Mouse (Mus musculus) thymus, adult 2 months (tissue): Measurements from ENCODE around the gene Mecr. TPM values are rescaled to one million over a fixed set of nuclear protein-coding genes. Genes with fewer than 3 reads are reported as not detected.

ENCODE experiments used
- DNase-seq: peaks from one replicate; pipeline ENCODE4 v3.0.0; 2021
- H3K27ac ChIP-seq: fragments of 200-500 bp; 2 replicates; pipeline ENCODE4 v1.5.1; 2012; ENCODE audit warnings: low read length, control low read depth; ENCODE audit not compliant: control insufficient read depth, insufficient read depth
- H3K27me3 ChIP-seq: fragments of 200-500 bp; 2 replicates; pipeline ENCODE4 v1.6.1; 2012; ENCODE audit warnings: mild to moderate bottlenecking, low read length, moderate library complexity, mixed read lengths; ENCODE audit not compliant: control insufficient read depth, insufficient read depth
- H3K36me3 ChIP-seq: fragments of 200-500 bp; 2 replicates; pipeline ENCODE4 v1.6.1; 2012; ENCODE audit warnings: mild to moderate bottlenecking, low read length, moderate library complexity; ENCODE audit not compliant: control insufficient read depth, insufficient read depth
- H3K4me1 ChIP-seq: fragments of 200-500 bp; replicated peaks from 2 replicates; pipeline ENCODE4 v1.6.1; 2012; ENCODE audit warnings: low read length; ENCODE audit not compliant: control insufficient read depth, insufficient read depth
- H3K4me3 ChIP-seq: fragments of 200-500 bp; 2 replicates; pipeline ENCODE4 v1.5.1; 2012; ENCODE audit warnings: mild to moderate bottlenecking, low read length, control low read depth, moderate library complexity; ENCODE audit not compliant: control insufficient read depth, insufficient read depth
- CTCF ChIP-seq: fragments of 200-500 bp; IDR thresholded peaks from 2 replicates; pipeline ENCODE4 v1.5.1; 2012; ENCODE audit warnings: mild to moderate bottlenecking, control low read depth, low read length, moderate library complexity, borderline replicate concordance; ENCODE audit not compliant: control insufficient read depth, poor library complexity, insufficient read depth; ENCODE audit errors: extremely low read depth
- POLR2A ChIP-seq: fragments of 200-500 bp; IDR thresholded peaks from 2 replicates; pipeline ENCODE4 v1.6.1; 2012; ENCODE audit warnings: mild to moderate bottlenecking, low read length, control low read depth, moderate library complexity; ENCODE audit not compliant: control insufficient read depth, poor library complexity, insufficient read depth; ENCODE audit errors: extremely low read depth
- WGBS: fragments of 180-500 bp; shearing (Covaris S2); methylation state at CpG from one replicate; pipeline ENCODE4 v1.1.7; 2018; 5-methylcytosine and 5-hydroxymethylcytosine counted together
- polyA plus RNA-seq: library from polyadenylated mRNA; depleted of rRNA; stranded (reverse); fragments of >200 nt; gene quantifications from 2 replicates; pipeline ENCODE4 v1.2.3, GENCODE M21; 2012

Mecr gene
- polyA plus RNA-seq, 1 experiment, result 26.4 TPM

DNA sequence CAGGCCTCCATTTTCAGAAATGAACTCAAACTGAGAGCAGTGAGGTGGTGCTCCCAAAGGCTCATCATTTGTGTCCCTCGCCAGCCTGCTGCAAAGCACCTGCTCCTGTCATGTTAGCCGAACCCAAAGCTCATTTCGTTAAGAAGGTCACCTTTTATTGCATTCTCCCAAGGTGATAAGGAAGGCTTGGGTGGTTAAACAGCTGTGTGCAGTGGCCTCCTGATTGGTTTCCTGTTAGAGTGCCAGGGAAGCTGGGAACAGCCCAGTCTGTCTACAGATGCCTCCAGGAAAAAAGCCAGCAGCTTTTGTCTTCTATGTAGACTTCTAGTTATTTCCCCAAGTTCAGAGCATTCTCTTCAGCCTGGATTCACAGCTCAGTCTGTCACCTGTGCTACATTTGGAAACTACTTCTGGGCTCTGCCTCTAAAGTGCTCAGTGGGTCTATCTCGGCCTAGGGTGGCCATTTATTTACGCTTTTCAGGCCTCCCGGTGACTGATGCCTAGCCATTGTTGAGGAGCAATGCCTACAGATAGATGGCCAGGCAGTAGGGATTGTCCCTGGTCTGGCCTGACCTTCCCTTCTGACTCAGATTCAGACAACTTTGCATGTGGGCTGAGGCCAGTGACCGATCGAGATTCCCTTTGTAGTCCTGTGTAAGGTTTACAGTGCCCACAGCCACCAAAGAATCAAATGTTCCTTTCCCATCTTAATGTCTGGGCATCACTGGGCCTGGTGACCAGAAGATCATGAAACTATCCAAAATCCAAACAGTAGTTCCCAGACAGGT is 2.9 kb downstream of the Mecr start:
- Histone ChIP-seq H3K4me1 (peaks cover 5% of the 10 kb centered on the region; the same call in 1 of the 2 replicates), H3K27me3 (no peaks in the 10 kb centered on the region), H3K36me3 (no peaks in the 10 kb centered on the region), H3K27ac (no peak overlapping the region), H3K4me3 (no peak overlapping the region)
- TF ChIP-seq CTCF, result no peak
- no peak for TF ChIP-seq POLR2A
- WGBS, result 93% methylated on average over 8 of the region's 8 CpGs
- no peak for DNase-seq

DNA sequence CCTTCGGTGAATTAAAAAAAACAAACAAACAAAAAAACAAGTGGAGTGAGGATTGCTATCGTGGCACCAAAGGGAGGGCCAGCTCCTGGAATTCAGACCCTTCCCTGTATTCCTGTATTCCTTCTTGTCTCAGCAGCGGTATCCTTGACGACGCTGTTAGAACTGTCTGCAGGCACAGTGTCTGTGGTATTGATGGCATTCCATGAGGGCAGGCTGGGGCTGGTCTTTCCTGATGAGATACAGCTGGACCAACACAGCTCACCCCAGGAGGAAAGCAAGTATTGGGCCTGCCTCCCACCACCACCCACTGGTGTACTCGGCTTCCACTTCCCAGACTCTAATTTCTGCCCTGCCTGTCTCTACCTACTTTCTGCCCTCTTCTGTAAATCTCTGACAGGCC is 4.8 kb downstream of the Mecr start:
- no peak for DNase-seq
- Histone ChIP-seq H3K4me3 (no peak overlapping the region), H3K27me3 (no peaks in the 10 kb centered on the region), H3K36me3 (no peaks in the 10 kb centered on the region), H3K27ac (no peak overlapping the region), H3K4me1 (peaks cover under 1% of the 10 kb centered on the region; the same call in 1 of the 2 replicates)
- TF ChIP-seq CTCF (no peak), POLR2A (no peak)
- 96% methylated on average over 6 of the region's 6 CpGs for WGBS

DNA sequence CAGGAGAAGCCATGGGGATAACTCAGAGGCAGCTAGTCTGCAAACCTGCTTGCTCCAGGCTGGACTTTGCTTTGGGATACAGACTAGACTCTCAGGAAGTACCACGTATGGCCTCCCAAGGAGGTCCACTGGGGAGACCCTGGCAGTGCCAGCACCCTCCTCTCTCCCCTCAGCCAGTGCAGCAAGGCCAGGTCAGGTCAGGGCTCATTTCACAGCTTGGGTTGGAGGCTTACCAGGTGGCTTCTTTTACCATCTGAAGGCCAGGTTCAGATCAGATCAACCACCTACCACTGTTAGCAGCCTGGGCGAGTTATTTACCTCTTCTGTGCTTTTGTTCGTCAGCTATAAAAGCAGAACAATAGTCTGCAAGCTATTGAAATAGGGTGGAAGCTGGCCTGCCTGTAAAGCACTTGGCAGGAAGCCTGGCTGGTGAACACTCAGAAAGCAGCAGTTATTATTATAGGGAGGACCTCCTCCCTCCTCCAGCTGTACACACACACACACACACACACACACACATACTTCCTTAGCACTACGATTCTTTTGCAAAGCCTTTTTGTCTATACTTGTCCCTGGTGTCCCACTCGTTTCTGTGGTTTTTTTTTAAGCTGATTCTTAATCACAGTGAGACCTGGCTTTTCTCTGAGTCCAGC is 6.8 kb downstream of the Mecr start:
- no peaks in the 10 kb centered on the region for H3K36me3 ChIP-seq
- no peak overlapping the region for H3K27ac ChIP-seq
- no peaks in the 10 kb centered on the region for H3K4me1 ChIP-seq
- no peak for DNase-seq
- no peak for TF ChIP-seq CTCF
- TF ChIP-seq POLR2A, result no peak
- H3K4me3 ChIP-seq, result no peak overlapping the region
- H3K27me3 ChIP-seq, result no peaks in the 10 kb centered on the region
- 52% methylated on average over 5 of the region's 5 CpGs for WGBS

DNA sequence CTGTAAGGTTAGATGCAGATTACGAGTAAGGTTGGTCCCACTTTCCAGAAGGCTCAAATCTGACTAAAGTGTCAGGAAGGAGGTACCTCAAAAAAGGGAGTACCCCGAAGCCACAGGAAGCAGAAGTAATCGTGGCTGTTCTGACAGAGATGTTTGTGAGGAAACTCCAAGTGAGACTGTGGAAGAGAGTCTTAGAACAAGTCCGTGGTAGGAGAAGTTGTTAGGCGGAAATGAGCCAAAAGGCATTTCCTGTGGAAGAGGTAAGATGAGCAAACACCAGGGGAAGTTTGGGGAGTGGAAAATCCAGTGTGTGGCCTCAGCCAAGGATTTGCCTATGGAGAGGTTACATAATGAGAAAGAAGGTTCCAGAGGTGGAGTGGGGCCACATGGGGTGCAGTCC is 11.7 kb downstream of the Mecr start:
- DNase-seq, result no peak

DNA sequence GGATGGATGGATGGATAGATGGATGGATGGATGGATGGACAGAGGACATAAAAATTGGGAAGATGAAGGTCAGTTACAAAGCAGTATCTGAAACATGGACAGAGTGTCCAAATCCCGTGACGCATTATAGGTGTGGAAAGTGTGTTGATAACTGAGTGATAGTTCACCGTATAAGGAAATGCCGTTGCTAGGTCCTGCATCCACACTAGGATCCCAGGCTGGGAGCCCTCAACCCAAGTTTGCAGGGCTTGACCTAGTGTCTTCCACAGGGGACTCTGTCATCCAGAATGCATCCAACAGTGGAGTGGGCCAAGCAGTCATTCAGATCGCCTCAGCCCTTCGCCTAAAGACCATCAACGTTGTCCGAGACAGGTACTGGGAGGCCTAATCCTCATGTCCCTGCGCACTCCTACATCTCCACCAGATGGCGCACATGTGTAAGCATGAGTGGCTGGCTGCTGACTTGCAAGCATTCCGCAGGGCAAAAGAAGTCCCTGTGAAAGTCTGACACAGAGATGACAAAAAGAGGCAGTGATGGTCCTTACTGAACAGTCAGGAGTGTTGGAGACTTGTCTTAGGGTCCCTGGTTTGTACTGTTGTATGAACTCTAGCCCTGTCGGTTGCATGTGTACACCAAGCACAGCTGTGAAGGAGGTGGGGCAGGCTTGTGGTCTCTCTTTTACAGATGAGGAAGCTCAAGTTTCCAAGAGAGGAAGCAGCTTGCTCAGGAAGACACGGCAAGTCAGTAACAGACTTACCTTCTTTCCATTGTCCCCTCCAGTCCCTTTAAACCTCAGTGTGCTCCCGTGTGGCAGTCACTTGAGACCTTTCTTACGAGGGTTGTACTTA is 17.4 kb downstream of the Mecr start:
- TF ChIP-seq POLR2A (no peak), CTCF (peak; percentile 94)
- Histone ChIP-seq H3K27me3 (no peaks in the 10 kb centered on the region), H3K4me3 (peak overlapping the region; percentile 10), H3K4me1 (peaks cover 9% of the 10 kb centered on the region), H3K27ac (peak overlapping the region; percentile 82), H3K36me3 (no peaks in the 10 kb centered on the region)
- 34% methylated on average over 15 of the region's 15 CpGs for WGBS
- DNase-seq, result peak; percentile 83

More for the DNA sequence above, 11.7 kb downstream of the Mecr start:
- no peak overlapping the region for H3K4me3 ChIP-seq
- no peaks in the 10 kb centered on the region for H3K36me3 ChIP-seq
- no peaks in the 10 kb centered on the region for H3K4me1 ChIP-seq
- no peak overlapping the region for H3K27ac ChIP-seq
- 43% methylated on average over 5 of the region's 5 CpGs for WGBS
- no peaks in the 10 kb centered on the region for H3K27me3 ChIP-seq
- no peak for TF ChIP-seq POLR2A
- TF ChIP-seq CTCF, result no peak

DNA sequence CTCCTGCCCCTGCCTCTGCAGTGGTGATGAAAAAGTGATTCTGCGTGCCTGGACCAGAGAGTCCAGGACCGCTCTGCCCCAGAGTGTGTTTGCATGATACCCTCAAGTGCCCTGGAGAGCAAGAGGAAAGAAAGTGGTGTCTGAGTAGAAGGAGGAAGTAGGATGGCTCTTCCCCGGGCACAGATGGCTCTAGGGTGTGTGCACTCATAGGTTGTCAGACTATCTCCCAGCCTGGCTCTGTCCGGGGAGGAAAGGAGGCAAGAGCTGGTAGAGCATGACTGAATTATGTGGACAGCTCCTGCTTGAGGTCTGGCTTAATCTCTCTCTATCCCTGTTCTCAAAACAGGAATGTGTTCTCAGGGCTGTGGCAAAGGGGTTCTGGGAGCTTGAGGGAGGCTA is 18.1 kb downstream of the Mecr start:
- WGBS, result 9% methylated on average over 4 of the region's 4 CpGs
- H3K27ac ChIP-seq, result peak overlapping the region; percentile 82
- peaks cover 9% of the 10 kb centered on the region for H3K4me1 ChIP-seq
- no peak for DNase-seq
- H3K4me3 ChIP-seq, result peak overlapping the region; percentile 10
- TF ChIP-seq POLR2A (no peak), CTCF (no peak)
- no peaks in the 10 kb centered on the region for H3K27me3 ChIP-seq
- no peaks in the 10 kb centered on the region for H3K36me3 ChIP-seq
